Mouse (Mus musculus): ENCODE results near the gene Auts2.

- TF ChIP-seq HCFC1 (IDR thresholded peaks at IDR 0.05; ENCODE audit: low read depth, low read length) (no peak), ZMIZ1 (IDR thresholded peaks at IDR 0.05; ENCODE audit: low read depth, low read length) (no peak), EP300 (IDR thresholded peaks at IDR 0.05; ENCODE audit: low read length) (no peak), PAX5 (IDR thresholded peaks at IDR 0.05; ENCODE audit: low read length) (no peak), CTCF (conservative IDR thresholded peaks at IDR 0.05 in 1 of 2, IDR thresholded peaks at IDR 0.05 in 1 of 2; ENCODE audit: low read depth in 2 of 2, low read length in 2 of 2) (no peak), UBTF (IDR thresholded peaks at IDR 0.05; ENCODE audit: low read depth, low read length) (no peak), POLR2A (IDR thresholded peaks at IDR 0.05; ENCODE audit: low read depth, low read length) (no peak), SMC3 (IDR thresholded peaks at IDR 0.05; ENCODE audit: low read depth, low read length) (no peak)
Measured at GRCm38 (mm10) chr5:132270074-132270473, 273.1 kb downstream of the Auts2 start.

Measured in CH12.LX (cell line).